Mouse (Mus musculus) layer of hippocampus, adult 9-11 months (tissue): ENCODE data around the gene Smim13.

ENCODE experiments used
- DNase-seq: peaks from one replicate; pipeline ENCODE4 v3.0.0; 2022

The Smim13 gene

GRCm38 (mm10) chr13:41291466-41291974 lies 41.9 kb downstream of the Smim13 start:
- no peak for DNase-seq

DNA sequence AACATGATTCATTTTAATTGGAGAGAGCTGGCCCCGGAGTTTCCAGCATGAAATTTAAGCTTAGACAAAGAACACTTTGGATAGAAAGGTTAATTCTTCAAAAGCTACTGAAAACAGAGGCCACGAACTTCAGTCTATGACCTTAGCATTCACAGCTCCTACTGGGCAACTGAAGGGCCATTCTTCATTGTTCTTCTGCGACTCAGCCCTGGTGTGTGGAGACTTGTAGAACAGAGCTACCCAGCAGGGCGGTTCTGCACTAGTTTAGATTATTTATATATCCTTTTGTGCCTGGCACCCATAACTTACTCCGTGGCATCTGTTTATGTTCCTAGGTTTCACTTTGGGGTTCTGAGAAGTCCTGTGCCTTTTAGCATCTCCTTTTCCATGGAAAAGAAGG lies 44.0 kb downstream of the Smim13 start:
- DNase-seq, result no peak

DNA sequence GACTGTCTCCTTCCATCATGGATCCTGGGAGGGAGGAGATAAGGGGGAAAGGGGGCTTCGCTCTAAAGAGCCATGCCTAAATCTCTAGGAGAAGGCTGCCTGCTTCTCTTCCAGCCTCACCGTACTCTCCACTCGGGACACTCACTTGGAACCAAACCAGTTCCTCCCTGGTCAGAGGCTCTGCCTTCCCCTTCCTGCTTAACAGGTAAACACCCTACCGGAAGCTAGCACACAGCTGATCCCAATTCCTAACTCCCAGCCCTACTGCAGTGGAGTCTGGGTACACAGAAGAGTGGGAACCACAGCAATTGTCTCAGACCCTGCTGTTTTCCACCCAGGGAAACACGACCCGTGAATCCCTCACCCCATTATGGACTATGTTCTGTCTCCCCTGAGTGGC lies 46.2 kb downstream of the Smim13 start:
- DNase-seq, result no peak

GRCm38 (mm10) chr13:41296396-41296795 lies 46.8 kb downstream of the Smim13 start:
- no peak for DNase-seq

DNA sequence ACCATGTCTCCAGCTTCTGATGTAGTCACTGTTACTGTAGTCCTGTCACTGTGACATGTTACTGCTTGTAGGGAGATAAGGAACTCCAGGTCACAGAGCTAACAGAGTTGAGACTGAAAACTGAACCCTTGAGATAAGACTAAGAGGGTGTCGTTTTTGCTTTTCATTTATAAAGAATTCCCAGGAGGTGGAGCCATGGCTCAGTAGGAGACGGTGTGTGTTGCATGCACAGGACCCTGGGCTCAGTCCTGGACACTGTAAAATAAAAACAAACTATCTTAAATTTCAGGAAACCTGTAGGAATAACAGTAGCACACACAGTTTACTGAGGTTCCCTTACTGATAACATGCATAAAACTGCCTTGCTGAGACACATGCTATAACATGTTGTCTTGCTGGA lies 48.9 kb downstream of the Smim13 start:
- DNase-seq, result no peak

DNA sequence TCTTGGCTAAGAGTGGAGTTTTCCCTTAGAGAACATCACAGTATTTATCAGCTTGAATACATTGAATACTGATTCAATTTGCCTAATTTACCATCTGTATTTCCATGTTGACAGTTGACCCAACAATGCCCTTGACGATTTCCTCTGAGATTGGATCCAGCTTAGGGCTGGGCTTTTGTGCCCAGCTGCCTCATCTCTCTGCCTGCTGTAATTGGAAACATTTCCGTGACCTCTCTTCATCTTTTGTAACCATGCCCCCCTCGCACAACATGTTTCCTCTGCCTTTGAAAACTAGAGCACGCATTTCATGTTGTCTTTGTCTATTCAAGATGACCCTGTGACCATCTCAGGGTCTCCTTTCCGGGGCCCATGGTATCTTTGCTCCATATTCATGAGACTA lies 49.4 kb downstream of the Smim13 start:
- no peak for DNase-seq

- DNase-seq, result no peak
Observed at GRCm38 (mm10) chr13:41300037-41300436, 50.4 kb downstream of the Smim13 start.

DNA sequence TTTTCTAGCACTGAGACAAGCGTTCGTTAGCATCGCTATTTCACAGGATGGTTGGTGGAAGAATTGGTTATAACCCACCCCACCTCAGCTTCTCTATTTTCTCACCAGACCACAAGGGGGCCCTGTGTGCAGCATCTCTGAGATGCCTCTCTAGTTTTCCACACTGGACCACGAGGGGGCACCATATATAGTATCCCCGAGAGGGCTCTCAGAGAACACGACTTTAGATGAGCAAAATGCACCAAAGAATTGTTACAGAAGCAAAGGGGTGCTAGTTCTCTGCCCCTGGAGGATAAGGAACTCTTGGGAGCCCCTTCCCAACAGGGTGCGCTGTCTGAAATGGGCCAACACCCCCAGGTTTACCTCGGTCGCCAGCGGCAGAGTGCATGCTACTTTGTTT lies 53.1 kb downstream of the Smim13 start:
- peak; percentile 73 for DNase-seq

- no peak for DNase-seq
Observed at GRCm38 (mm10) chr13:41320749-41321148, 71.1 kb downstream of the Smim13 start.

DNA sequence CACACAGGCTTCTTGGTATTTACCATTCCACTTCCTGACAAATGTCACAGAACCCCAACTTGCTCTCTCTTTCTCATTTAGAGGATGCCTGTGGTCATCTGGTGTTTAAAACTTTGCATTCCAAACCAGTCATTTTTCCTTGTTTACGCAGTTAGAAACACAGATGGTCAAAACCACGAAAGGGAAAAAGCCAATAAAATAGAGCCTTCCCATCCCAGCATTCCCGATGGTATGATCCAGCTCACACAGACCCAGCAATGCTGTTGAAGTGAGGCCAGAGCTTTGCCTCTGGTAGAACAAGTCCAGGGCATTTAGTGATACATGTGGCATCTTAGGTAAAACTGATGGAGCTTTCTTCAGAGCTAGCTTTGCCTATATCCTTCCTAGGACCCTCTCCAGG lies 71.8 kb downstream of the Smim13 start:
- DNase-seq, result no peak

GRCm38 (mm10) chr13:41324631-41325030 lies 75.0 kb downstream of the Smim13 start:
- DNase-seq, result no peak

DNA sequence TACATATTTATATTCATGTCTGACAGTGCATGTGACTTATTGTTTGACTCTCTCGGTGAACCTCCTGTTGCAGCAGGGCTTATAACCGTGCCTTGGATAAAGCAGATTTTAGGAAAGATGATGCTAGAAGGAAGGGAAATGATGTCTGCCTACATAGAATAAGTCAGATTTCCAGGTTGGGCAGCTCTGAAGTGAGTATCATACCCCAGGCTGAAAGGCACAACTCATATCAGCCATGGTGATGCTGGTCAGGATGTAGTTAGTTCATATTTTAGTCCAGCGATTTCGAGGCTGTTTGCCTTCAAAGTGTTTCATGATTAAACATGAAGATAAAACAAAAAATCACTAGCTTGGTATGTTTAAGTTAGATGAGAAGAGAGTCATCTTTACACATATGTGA lies 75.7 kb downstream of the Smim13 start:
- no peak for DNase-seq

DNA sequence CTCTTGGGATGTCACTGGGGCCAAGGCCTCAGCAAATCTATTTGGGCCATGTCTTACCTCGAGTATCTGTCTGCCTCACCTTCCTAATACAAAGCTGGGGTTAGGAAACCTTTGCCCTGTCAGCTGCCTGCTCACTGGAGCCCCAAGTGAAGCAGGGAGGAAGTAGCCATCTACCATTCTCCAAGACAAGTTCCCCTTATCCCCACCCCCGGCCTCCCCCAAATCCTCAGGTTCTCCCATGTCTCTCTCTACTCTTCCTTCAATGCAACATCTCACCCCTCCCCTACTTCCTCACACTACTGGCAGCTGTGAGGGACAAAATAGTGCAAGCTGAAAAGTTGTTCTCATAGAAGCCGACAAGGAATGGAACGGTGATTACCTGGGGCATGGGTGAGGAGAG lies 76.5 kb downstream of the Smim13 start:
- DNase-seq, result no peak
